Mouse (Mus musculus) forebrain, embryonic 15.5 days (tissue): Measurements from ENCODE around the gene Rab15. TPM values are rescaled to one million over a fixed set of nuclear protein-coding genes. Genes with fewer than 3 reads are reported as not detected.
A peak's percentile ranks its signal among the peaks of the same experiment; 100 is the strongest.

ENCODE experiments used
- ATAC-seq: fragments of 200-750 bp; cut with Nextera tagmentation; replicated peaks from 2 replicates; pipeline ENCODE4 v1.8.0; 2017; ENCODE audit warnings: mild to moderate bottlenecking, moderate TSS enrichment, moderate library complexity
- H3K27ac ChIP-seq: fragments of 300-500 bp; sonication (generic); replicated peaks from 2 replicates; pipeline ENCODE4 v1.5.1; 2015; ENCODE audit warnings: mild to moderate bottlenecking, inconsistent platforms
- H3K27me3 ChIP-seq: fragments of 300-500 bp; sonication (generic); 2 replicates; pipeline ENCODE4 v1.6.1; 2015; ENCODE audit warnings: inconsistent platforms
- H3K36me3 ChIP-seq: fragments of 300-500 bp; sonication (generic); 2 replicates; pipeline ENCODE4 v1.6.1; 2015; ENCODE audit warnings: mild to moderate bottlenecking, inconsistent platforms
- H3K4me1 ChIP-seq: fragments of 300-500 bp; sonication (generic); 2 replicates; pipeline ENCODE4 v1.6.1; 2015; ENCODE audit warnings: inconsistent platforms
- H3K4me2 ChIP-seq: fragments of 300-500 bp; sonication (generic); replicated peaks from 2 replicates; pipeline ENCODE4 v1.6.1; 2015; ENCODE audit warnings: mild to moderate bottlenecking, inconsistent platforms
- H3K4me3 ChIP-seq: fragments of 300-500 bp; sonication (generic); 2 replicates; pipeline ENCODE4 v1.5.1; 2015; ENCODE audit warnings: mild to moderate bottlenecking, inconsistent platforms
- H3K9ac ChIP-seq: fragments of 300-500 bp; sonication (generic); replicated peaks from 2 replicates; pipeline ENCODE4 v1.6.1; 2015; ENCODE audit warnings: mild to moderate bottlenecking, inconsistent platforms
- H3K9me3 ChIP-seq: fragments of 300-500 bp; sonication (generic); 2 replicates; pipeline ENCODE4 v1.6.1; 2016; ENCODE audit warnings: inconsistent platforms
- WGBS: fragments of 180-500 bp; shearing (Covaris S2); methylation state at CpG from one replicate; pipeline ENCODE4 v1.1.7; 2015; ENCODE audit warnings: mixed read lengths; 5-methylcytosine and 5-hydroxymethylcytosine counted together
- polyA plus RNA-seq: library from polyadenylated mRNA; unstranded; fragments of >200 nt; fragmentation: Nextera tagmentation; extraction: Ambion mirVana; gene quantifications from 2 replicates; pipeline ENCODE4 v1.2.1, GENCODE M21; 2015

The Rab15 gene
- polyA plus RNA-seq, 1 experiment from 2014 or later: 26.7 TPM

GRCm38 (mm10) chr12:76817176-76817575 is 5.5 kb downstream of the Rab15 start:
- peaks cover 19% of the 10 kb centered on the region for H3K4me1 ChIP-seq
- H3K27ac ChIP-seq: no peak overlapping the region
- no peak for ATAC-seq
- no peaks in the 10 kb centered on the region for H3K36me3 ChIP-seq
- 53% methylated on average over 4 of the region's 4 CpGs for WGBS
- H3K4me2 ChIP-seq: no peak overlapping the region
- H3K9me3 ChIP-seq: no peaks in the 10 kb centered on the region
- no peak overlapping the region for H3K4me3 ChIP-seq
- H3K9ac ChIP-seq: no peak overlapping the region
- peaks cover 9% of the 10 kb centered on the region; the same call in 1 of the 2 replicates for H3K27me3 ChIP-seq

- no peak overlapping the region for H3K27ac ChIP-seq
- H3K27me3 ChIP-seq: peaks cover 9% of the 10 kb centered on the region; the same call in 1 of the 2 replicates
- ATAC-seq: no peak
- no peaks in the 10 kb centered on the region for H3K36me3 ChIP-seq
- no peak overlapping the region for H3K4me3 ChIP-seq
- no peak overlapping the region for H3K4me2 ChIP-seq
- H3K9ac ChIP-seq: no peak overlapping the region
- no peaks in the 10 kb centered on the region for H3K9me3 ChIP-seq
- H3K4me1 ChIP-seq: peaks cover 16% of the 10 kb centered on the region
- WGBS: 69% methylated on average over 4 of the region's 4 CpGs
Observed at GRCm38 (mm10) chr12:76816720-76817119, 6.0 kb downstream of the Rab15 start.

GRCm38 (mm10) chr12:76814120-76814519 is 8.6 kb downstream of the Rab15 start:
- Histone ChIP-seq H3K36me3 (no peaks in the 10 kb centered on the region), H3K4me3 (no peak overlapping the region), H3K9ac (no peak overlapping the region), H3K27me3 (no peaks in the 10 kb centered on the region), H3K4me1 (no peaks in the 10 kb centered on the region), H3K9me3 (no peaks in the 10 kb centered on the region), H3K4me2 (no peak overlapping the region), H3K27ac (no peak overlapping the region)
- ATAC-seq: no peak
- 81% methylated on average over 2 of the region's 2 CpGs for WGBS

GRCm38 (mm10) chr12:76813543-76813942 is 9.2 kb downstream of the Rab15 start:
- 86% methylated on average over 10 of the region's 10 CpGs for WGBS
- Histone ChIP-seq H3K4me3 (no peak overlapping the region), H3K9me3 (no peaks in the 10 kb centered on the region), H3K4me2 (no peak overlapping the region), H3K36me3 (no peaks in the 10 kb centered on the region), H3K27ac (no peak overlapping the region), H3K27me3 (no peaks in the 10 kb centered on the region), H3K9ac (no peak overlapping the region), H3K4me1 (no peaks in the 10 kb centered on the region)
- ATAC-seq: no peak

- Histone ChIP-seq H3K4me2 (no peak overlapping the region), H3K27me3 (no peaks in the 10 kb centered on the region), H3K4me1 (no peaks in the 10 kb centered on the region), H3K27ac (no peak overlapping the region), H3K36me3 (no peaks in the 10 kb centered on the region), H3K4me3 (no peak overlapping the region), H3K9me3 (no peaks in the 10 kb centered on the region), H3K9ac (no peak overlapping the region)
- 87% methylated on average over 4 of the region's 4 CpGs for WGBS
- no peak for ATAC-seq
Observed at GRCm38 (mm10) chr12:76811006-76811405, 11.7 kb downstream of the Rab15 start.

- no peak overlapping the region for H3K4me2 ChIP-seq
- no peaks in the 10 kb centered on the region for H3K4me1 ChIP-seq
- H3K4me3 ChIP-seq: no peak overlapping the region
- H3K27ac ChIP-seq: no peak overlapping the region
- H3K36me3 ChIP-seq: no peaks in the 10 kb centered on the region
- ATAC-seq: no peak
- 89% methylated on average over 5 of the region's 5 CpGs for WGBS
- H3K9me3 ChIP-seq: no peaks in the 10 kb centered on the region
- no peaks in the 10 kb centered on the region for H3K27me3 ChIP-seq
- H3K9ac ChIP-seq: no peak overlapping the region
Observed at GRCm38 (mm10) chr12:76810491-76810890, 12.2 kb downstream of the Rab15 start.

- Histone ChIP-seq H3K27ac (no peak overlapping the region), H3K36me3 (no peaks in the 10 kb centered on the region), H3K9ac (no peak overlapping the region), H3K4me1 (no peaks in the 10 kb centered on the region), H3K27me3 (no peaks in the 10 kb centered on the region), H3K4me2 (no peak overlapping the region), H3K9me3 (no peaks in the 10 kb centered on the region), H3K4me3 (no peak overlapping the region)
- ATAC-seq: no peak
- 86% methylated on average over 10 of the region's 10 CpGs for WGBS
Observed at GRCm38 (mm10) chr12:76807796-76808195, 14.9 kb downstream of the Rab15 start.

- Histone ChIP-seq H3K27me3 (no peaks in the 10 kb centered on the region), H3K4me1 (no peaks in the 10 kb centered on the region), H3K9me3 (no peaks in the 10 kb centered on the region), H3K4me2 (no peak overlapping the region), H3K36me3 (no peaks in the 10 kb centered on the region), H3K4me3 (no peak overlapping the region), H3K27ac (no peak overlapping the region), H3K9ac (no peak overlapping the region)
- WGBS: 89% methylated on average over 10 of the region's 10 CpGs
- no peak for ATAC-seq
Observed at GRCm38 (mm10) chr12:76805056-76805811, 17.5 kb downstream of the Rab15 start.

- H3K9me3 ChIP-seq: no peaks in the 10 kb centered on the region
- peak; percentile 4; the same call in 1 of the 2 replicates for ATAC-seq
- H3K36me3 ChIP-seq: no peaks in the 10 kb centered on the region
- no peak overlapping the region for H3K9ac ChIP-seq
- no peak overlapping the region for H3K4me3 ChIP-seq
- no peaks in the 10 kb centered on the region for H3K4me1 ChIP-seq
- 61% methylated on average over 7 of the region's 7 CpGs for WGBS
- H3K27me3 ChIP-seq: no peaks in the 10 kb centered on the region
- no peak overlapping the region for H3K27ac ChIP-seq
- no peak overlapping the region for H3K4me2 ChIP-seq
Observed at GRCm38 (mm10) chr12:76803700-76804252, 18.9 kb downstream of the Rab15 start.

GRCm38 (mm10) chr12:76803028-76803427 is 19.7 kb downstream of the Rab15 start:
- no peak overlapping the region for H3K4me3 ChIP-seq
- no peaks in the 10 kb centered on the region for H3K9me3 ChIP-seq
- no peaks in the 10 kb centered on the region for H3K4me1 ChIP-seq
- no peaks in the 10 kb centered on the region for H3K36me3 ChIP-seq
- H3K27me3 ChIP-seq: no peaks in the 10 kb centered on the region
- H3K4me2 ChIP-seq: no peak overlapping the region
- WGBS: 90% methylated on average over 10 of the region's 10 CpGs
- ATAC-seq: no peak
- no peak overlapping the region for H3K9ac ChIP-seq
- H3K27ac ChIP-seq: no peak overlapping the region

- Histone ChIP-seq H3K9ac (no peak overlapping the region), H3K36me3 (no peaks in the 10 kb centered on the region), H3K27me3 (no peaks in the 10 kb centered on the region), H3K9me3 (no peaks in the 10 kb centered on the region), H3K4me3 (no peak overlapping the region), H3K4me1 (no peaks in the 10 kb centered on the region), H3K27ac (no peak overlapping the region), H3K4me2 (no peak overlapping the region)
- WGBS: 44% methylated on average over 5 of the region's 5 CpGs
- no peak for ATAC-seq
Observed at GRCm38 (mm10) chr12:76798008-76798720, 24.5 kb downstream of the Rab15 start.

- Histone ChIP-seq H3K4me3 (no peak overlapping the region), H3K27me3 (no peaks in the 10 kb centered on the region), H3K4me1 (no peaks in the 10 kb centered on the region), H3K9me3 (no peaks in the 10 kb centered on the region), H3K9ac (no peak overlapping the region), H3K27ac (no peak overlapping the region), H3K4me2 (no peak overlapping the region), H3K36me3 (no peaks in the 10 kb centered on the region)
- 93% methylated on average over 7 of the region's 7 CpGs for WGBS
- no peak for ATAC-seq
Observed at GRCm38 (mm10) chr12:76796938-76797539, 25.7 kb downstream of the Rab15 start.
